Mouse (Mus musculus) megakaryocyte, embryonic 14.5 days (primary cell): ENCODE measurements at regions not wholly inside any gene's neighbourhood (a gene's known extent, or its start where the extent isn't known, plus 50 kb on each side); places are given as distances from the start of the nearest gene placed in this dataset.

ENCODE experiments used
- FLI1 ChIP-seq: IDR thresholded peaks from 2 replicates; pipeline ENCODE4 v1.6.1; 2012; ENCODE audit warnings: low read length, inconsistent platforms, mixed read lengths
- GATA1 ChIP-seq: IDR thresholded peaks from 3 replicates; pipeline ENCODE4 v1.6.1; 2012; ENCODE audit warnings: mixed read lengths, low read length, inconsistent platforms, borderline replicate concordance

DNA sequence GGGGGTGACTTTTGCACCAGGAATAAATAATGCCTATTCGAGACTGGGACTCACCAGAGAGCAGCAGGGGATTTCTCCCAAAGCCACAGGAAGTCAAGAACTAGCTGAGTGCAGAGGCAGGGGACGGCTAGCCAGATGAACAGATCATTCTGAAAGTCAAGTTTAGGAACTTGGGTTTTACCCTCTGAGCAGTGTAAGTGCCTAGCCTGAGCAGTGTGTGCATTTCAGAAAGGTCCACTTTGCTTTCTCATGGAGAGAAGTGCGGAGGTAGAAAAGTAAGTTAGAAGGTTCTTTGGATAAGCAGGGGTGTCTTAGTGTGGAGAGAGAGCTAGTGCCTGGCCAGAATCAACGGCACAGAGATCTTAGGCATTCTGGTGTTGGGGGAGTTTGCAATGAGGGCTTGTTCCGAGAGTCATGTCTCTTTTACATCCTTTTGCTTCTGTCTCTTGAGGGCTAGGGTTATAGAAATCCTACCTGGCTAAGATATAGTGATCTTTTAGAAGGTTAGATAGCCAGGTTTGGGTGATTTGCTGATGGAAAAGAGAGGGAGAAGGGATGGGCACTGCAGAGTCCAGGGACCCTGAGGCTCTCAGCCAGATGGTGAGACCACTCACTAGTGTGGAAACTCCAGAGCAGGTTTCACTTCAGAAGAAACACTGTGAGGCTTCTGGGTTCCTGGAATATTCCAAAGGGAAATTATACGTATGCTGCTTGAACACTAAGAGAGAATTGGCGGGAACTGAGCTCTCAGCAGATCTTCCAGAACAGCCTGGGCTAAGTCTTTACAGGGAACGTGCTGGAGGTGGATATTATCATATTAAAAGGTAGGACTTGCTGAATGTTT, 68.8 kb upstream of the Tgfbr2 start:
- TF ChIP-seq GATA1 (no peak), FLI1 (no peak)
